Mouse (Mus musculus) stomach, postnatal 0 days (tissue): Measurements from ENCODE around the gene Eif2b4.

Source experiments
- CTCF ChIP-seq: IDR thresholded peaks from 2 replicates; pipeline ENCODE4 v1.5.1; 2016; ENCODE audit warnings: antibody characterized with exemption, low read depth, mild to moderate bottlenecking, moderate library complexity
- EP300 ChIP-seq: optimal IDR thresholded peaks from 2 replicates; pipeline ENCODE3; 2016; ENCODE audit warnings: antibody characterized with exemption

GRCm38 (mm10) chr5:31151746-31152145 is 41.5 kb downstream of the Eif2b4 start:
- TF ChIP-seq CTCF, result peak; percentile 46
- no peak for TF ChIP-seq EP300
